Mouse (Mus musculus) lung, postnatal 0 days (tissue): ENCODE results near the gene Dlat. TPM values are rescaled to one million over a fixed set of nuclear protein-coding genes. Genes with fewer than 3 reads are reported as not detected.

Experiments used
- ATAC-seq: fragments of 200-750 bp; cut with Nextera tagmentation; 2 replicates; pipeline ENCODE4 v1.8.0; 2017; ENCODE audit warnings: moderate library complexity
- DNase-seq: peaks from one replicate; pipeline ENCODE4 v3.0.0-alpha.2; 2016; ENCODE audit warnings: low spot score
- H3K27ac ChIP-seq: fragments of 300-500 bp; sonication (generic); 2 replicates; pipeline ENCODE4 v1.5.1; 2014; ENCODE audit warnings: antibody characterized with exemption, mild to moderate bottlenecking, low read length, mixed read lengths
- H3K27me3 ChIP-seq: fragments of 300-500 bp; sonication (generic); replicated peaks from 2 replicates; pipeline ENCODE4 v1.6.1; 2014; ENCODE audit warnings: low read length, mixed read lengths; ENCODE audit not compliant: insufficient read depth
- H3K36me3 ChIP-seq: fragments of 300-500 bp; sonication (generic); 2 replicates; pipeline ENCODE4 v1.6.1; 2014; ENCODE audit warnings: low read length, mixed read lengths; ENCODE audit not compliant: insufficient read depth
- H3K4me1 ChIP-seq: fragments of 300-500 bp; sonication (generic); 2 replicates; pipeline ENCODE4 v1.6.1; 2014; ENCODE audit warnings: antibody characterized with exemption, low read depth, low read length, mixed read lengths; ENCODE audit not compliant: insufficient read depth
- H3K4me2 ChIP-seq: fragments of 300-500 bp; sonication (generic); replicated peaks from 2 replicates; pipeline ENCODE4 v1.6.1; 2014; ENCODE audit warnings: low read depth, mild to moderate bottlenecking, low read length, moderate library complexity, mixed read lengths
- H3K4me3 ChIP-seq: fragments of 300-500 bp; sonication (generic); 2 replicates; pipeline ENCODE4 v1.5.1; 2014; ENCODE audit warnings: low read depth, low read length
- H3K9ac ChIP-seq: fragments of 300-500 bp; sonication (generic); replicated peaks from 2 replicates; pipeline ENCODE4 v1.6.1; 2014; ENCODE audit warnings: low read depth, mild to moderate bottlenecking
- H3K9me3 ChIP-seq: fragments of 300-500 bp; sonication (generic); 2 replicates; pipeline ENCODE4 v1.6.1; 2016; ENCODE audit warnings: low read length, mixed read lengths
- CTCF ChIP-seq: IDR thresholded peaks from 2 replicates; pipeline ENCODE4 v1.5.1; 2016; ENCODE audit warnings: antibody characterized with exemption, mild to moderate bottlenecking
- EP300 ChIP-seq: IDR thresholded peaks from 2 replicates; pipeline ENCODE4 v1.6.1; 2016; ENCODE audit warnings: antibody characterized with exemption, mild to moderate bottlenecking, control low read depth
- WGBS: fragments of 180-500 bp; shearing (Covaris S2); extraction: QIAGEN DNeasy Blood & Tissue Kit; methylation state at CpG from one replicate; pipeline ENCODE4 v1.1.7; 2014; 5-methylcytosine and 5-hydroxymethylcytosine counted together
- polyA plus RNA-seq: library from polyadenylated mRNA; unstranded; fragments of >200 nt; fragmentation: Nextera tagmentation; extraction: Ambion mirVana; gene quantifications from 2 replicates; pipeline ENCODE4 v1.2.1, GENCODE M21; 2015

Dlat gene
- polyA plus RNA-seq, 1 experiment from 2014 or later, result 27.2 TPM

DNA sequence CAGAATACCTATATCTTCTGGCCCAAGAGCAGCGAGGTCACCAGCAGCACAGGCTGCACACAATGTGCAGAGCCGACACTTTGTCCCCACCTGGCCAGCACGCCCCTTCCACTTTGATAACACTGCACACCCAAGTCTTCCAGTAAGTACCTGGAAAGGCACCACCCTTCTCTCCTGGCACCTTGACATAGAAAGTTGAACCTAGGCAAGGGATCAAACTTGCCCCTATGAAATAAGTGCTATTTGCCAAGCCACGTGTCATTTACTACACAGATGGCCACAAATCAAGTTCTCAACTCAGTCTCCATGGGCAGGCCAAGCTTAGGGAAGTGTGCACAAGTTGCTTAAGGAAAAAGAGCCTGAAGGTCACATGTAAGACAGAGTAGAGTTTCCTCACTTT lies 72.6 kb downstream of the Dlat start:
- ATAC-seq, result no peak
- Histone ChIP-seq H3K9ac (no peak overlapping the region), H3K9me3 (no peaks in the 10 kb centered on the region), H3K36me3 (no peaks in the 10 kb centered on the region), H3K4me3 (no peak overlapping the region), H3K27me3 (no peaks in the 10 kb centered on the region), H3K27ac (no peak overlapping the region), H3K4me2 (no peak overlapping the region), H3K4me1 (no peaks in the 10 kb centered on the region)
- DNase-seq, result no peak
- 45% methylated on average over 4 of the region's 4 CpGs for WGBS
- TF ChIP-seq CTCF, result no peak
- TF ChIP-seq EP300, result no peak

DNA sequence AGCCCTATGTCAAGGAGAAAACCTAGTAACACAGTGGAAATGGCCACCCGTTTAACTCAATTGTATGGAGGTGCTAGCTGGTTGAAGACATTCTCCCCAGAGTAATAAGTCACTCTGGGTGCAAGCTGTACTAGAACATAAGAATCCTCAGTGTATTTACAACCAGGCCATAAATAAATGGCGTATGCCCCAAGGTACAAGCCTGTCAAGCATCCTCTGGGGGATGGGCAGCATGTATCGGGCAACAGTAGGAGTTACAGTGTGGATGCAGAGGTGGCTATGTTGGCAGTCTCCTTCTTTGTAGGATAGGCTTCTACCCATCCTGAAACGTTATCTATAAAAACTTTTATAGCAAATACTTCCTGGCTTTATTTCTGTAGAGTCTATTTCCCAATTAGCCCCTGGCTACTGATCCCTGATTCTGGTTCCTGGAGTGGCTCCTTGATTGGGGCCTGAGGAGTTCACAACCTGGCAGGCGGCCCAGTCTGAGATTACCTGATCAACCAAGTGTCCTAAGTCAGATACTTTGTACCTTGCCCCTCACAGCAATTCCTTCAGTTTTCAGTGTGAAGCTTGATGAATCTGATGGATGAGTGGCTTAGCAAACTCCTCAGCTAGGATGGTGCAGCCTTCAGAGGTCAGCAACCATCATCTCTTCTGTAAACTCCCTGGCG lies 74.3 kb downstream of the Dlat start:
- no peak overlapping the region for H3K4me3 ChIP-seq
- no peak for DNase-seq
- TF ChIP-seq EP300 (no peak), CTCF (no peak)
- H3K27me3 ChIP-seq, result no peaks in the 10 kb centered on the region
- no peak overlapping the region for H3K4me2 ChIP-seq
- ATAC-seq, result no peak
- H3K27ac ChIP-seq, result no peak overlapping the region
- no peaks in the 10 kb centered on the region for H3K9me3 ChIP-seq
- H3K9ac ChIP-seq, result no peak overlapping the region
- no peaks in the 10 kb centered on the region for H3K4me1 ChIP-seq
- no peaks in the 10 kb centered on the region for H3K36me3 ChIP-seq
- WGBS, result 74% methylated on average over 6 of the region's 6 CpGs

Other genes with a start within 250 kb of the Dlat start
- 53.8 and 60.8 TPM in 2 replicates for gene Plet1, start 165.3 kb downstream of the Dlat start, polyA plus RNA-seq
- gene Pts, start 131.1 kb downstream of the Dlat start, polyA plus RNA-seq, result 76.0 and 79.4 TPM in 2 replicates
- gene Il18, start 105.0 kb downstream of the Dlat start, polyA plus RNA-seq, result 26.8 and 29.3 TPM in 2 replicates
- gene Bco2, start 104.6 kb downstream of the Dlat start, polyA plus RNA-seq, result 0.19 and 0.39 TPM in 2 replicates
- gene Tex12, start 98.5 kb downstream of the Dlat start, polyA plus RNA-seq, result not detected in 2 replicates
- gene Sdhd, start 56.0 kb downstream of the Dlat start, polyA plus RNA-seq, result 235 and 252 TPM in 2 replicates
- gene Timm8b, start 55.9 kb downstream of the Dlat start, polyA plus RNA-seq, result 185 and 189 TPM in 2 replicates
- gene Pih1d2, start 42.5 kb downstream of the Dlat start, polyA plus RNA-seq, result 14.5 and 16.6 TPM in 2 replicates
- gene Nkapd1, start 42.3 kb downstream of the Dlat start, polyA plus RNA-seq, result 25.2 and 26.5 TPM in 2 replicates
- 5.4 and 7.5 TPM in 2 replicates for gene Dixdc1, start 79.7 kb upstream of the Dlat start, polyA plus RNA-seq
- 28.5 and 29.8 TPM in 2 replicates for gene 2310030G06Rik, start 86.8 kb upstream of the Dlat start, polyA plus RNA-seq
- gene Cryab, start 91.5 kb upstream of the Dlat start, polyA plus RNA-seq, result 442 and 571 TPM in 2 replicates
- 30.8 and 32.4 TPM in 2 replicates for gene Hspb2, start 92.6 kb upstream of the Dlat start, polyA plus RNA-seq
- 10.2 and 12.1 TPM in 2 replicates for gene Fdxacb1, start 108.5 kb upstream of the Dlat start, polyA plus RNA-seq
- 17.9 and 19.0 TPM in 2 replicates for gene Alg9, start 115.2 kb upstream of the Dlat start, polyA plus RNA-seq
- 72.3 and 79.8 TPM in 2 replicates for gene 1110032A03Rik, start 115.7 kb upstream of the Dlat start, polyA plus RNA-seq
- 26.0 and 28.4 TPM in 2 replicates for gene Ppp2r1b, start 185.5 kb upstream of the Dlat start, polyA plus RNA-seq